Mouse (Mus musculus) ES-E14 (cell line): ENCODE results near the gene Hist1h4d. TPM values are rescaled to one million over a fixed set of nuclear protein-coding genes. Genes with fewer than 3 reads are reported as not detected.
"Not testable (repeated sequence)": the region's sequence is repeated elsewhere in the genome, so short reads cannot be mapped to it uniquely, and the experiment has no call there.

ENCODE experiments used
- DNase-seq: peaks from one replicate; pipeline ENCODE4 v3.0.0-alpha.2; 2013; ENCODE audit warnings: low read depth, low spot score
- H3K27ac ChIP-seq: 2 replicates; pipeline ENCODE4 v1.5.1; 2012; ENCODE audit warnings: low read depth, mild to moderate bottlenecking, low read length, moderate library complexity, mixed read lengths; ENCODE audit not compliant: poor library complexity, insufficient read depth, severe bottlenecking
- H3K36me3 ChIP-seq: 2 replicates; pipeline ENCODE4 v1.6.1; 2012; ENCODE audit warnings: mild to moderate bottlenecking, low read length, moderate library complexity, mixed read lengths; ENCODE audit not compliant: control insufficient read depth, poor library complexity, insufficient read depth, severe bottlenecking
- H3K4me1 ChIP-seq, 2 experiments: fragments of 150-350 bp in 1 of 2; sonication (generic) in 1 of 2; 2 replicates each; pipeline ENCODE4 v1.6.1; 2012; ENCODE audit warnings: low read length in 2 of 2, mild to moderate bottlenecking in 1 of 2, mixed read lengths in 1 of 2; ENCODE audit not compliant: control insufficient read depth in 2 of 2, insufficient read depth in 2 of 2, poor library complexity in 1 of 2
- H3K4me3 ChIP-seq, 2 experiments: fragments of 150-350 bp in 1 of 2; sonication (generic) in 1 of 2; 2 replicates each; pipeline ENCODE4 v1.5.1; 2012; ENCODE audit warnings: low read length in 2 of 2, low read depth in 1 of 2, mild to moderate bottlenecking in 1 of 2, mixed read lengths in 1 of 2; ENCODE audit not compliant: insufficient read depth in 1 of 2, poor library complexity in 1 of 2, severe bottlenecking in 1 of 2
- H3K9ac ChIP-seq: 2 replicates; pipeline ENCODE4 v1.6.1; 2012; ENCODE audit warnings: low read depth, mild to moderate bottlenecking, low read length, mixed read lengths; ENCODE audit not compliant: poor library complexity, insufficient read depth, severe bottlenecking
- H3K9me3 ChIP-seq: fragments of 150-350 bp; sonication (generic); 2 replicates; pipeline ENCODE4 v1.6.1; 2012; ENCODE audit warnings: low read depth, mild to moderate bottlenecking, low read length; ENCODE audit not compliant: control insufficient read depth, insufficient read depth
- CHD2 ChIP-seq: IDR thresholded peaks from 2 replicates; pipeline ENCODE4 v1.6.1; 2014; ENCODE audit warnings: mild to moderate bottlenecking, low read depth, low read length, inconsistent platforms
- HCFC1 ChIP-seq: IDR thresholded peaks from 2 replicates; pipeline ENCODE4 v1.6.1; 2012; ENCODE audit warnings: low read length, inconsistent platforms, borderline replicate concordance; ENCODE audit not compliant: insufficient read depth
- MAFK ChIP-seq: IDR thresholded peaks from 2 replicates; pipeline ENCODE4 v1.6.1; 2014; ENCODE audit warnings: mild to moderate bottlenecking, low read depth, low read length, inconsistent platforms; ENCODE audit not compliant: insufficient read depth
- ZC3H11A ChIP-seq: IDR thresholded peaks from 2 replicates; pipeline ENCODE4 v1.6.1; 2012; ENCODE audit warnings: low read depth, mild to moderate bottlenecking, inconsistent platforms, low read length, borderline replicate concordance
- ZNF384 ChIP-seq: IDR thresholded peaks from 2 replicates; pipeline ENCODE4 v1.6.1; 2012; ENCODE audit warnings: low read depth, low read length, inconsistent platforms
- in situ Hi-C, 2 experiments: fragments of 600-800 bp; cut with MboI; formaldehyde crosslinking; loops; one replicate each; pipeline ENCODE4 v1.15.1; 2025; ENCODE audit warnings: low sequenced_read_pairs in 2 of 2, inconsistent platforms in 1 of 2; ENCODE audit not compliant: unreplicated experiment in 2 of 2
- total RNA-seq: library from RNA; depleted of rRNA; stranded (reverse); fragments of 300-350 nt; gene quantifications from 2 replicates; pipeline ENCODE4 v1.2.3, GENCODE M21; 2012

Hist1h4d gene
- total RNA-seq, 1 experiment, result 869 TPM

- not testable (repeated sequence) for H3K4me1 ChIP-seq, H3K36me3 ChIP-seq, H3K9me3 ChIP-seq
- Histone ChIP-seq H3K9ac (peak within 1 kb of the TSS; percentile 92), H3K27ac (peak within 1 kb of the TSS; percentile 87), H3K4me3 (peak within 1 kb of the TSS; percentile 72 to 79)
- peak; percentile 92 for DNase-seq
- in situ Hi-C loops, result loop anchor here in 1 of 2 experiments (25.0 kb wide), 1 partner anchor 1498 kb away; the partner anchor contains the start of genes Hist1h2ag, Hist1h2ah, Hist1h2bj and Hist1h2bk
- TF ChIP-seq HCFC1 (0 out of 2 replicates have a peak, but pooled peaks have one; percentile 37), CHD2 (peak; percentile 86)
These were observed 46.0 kb upstream of the Hist1h4d start, which contains the start of gene Hist1h3g for GRCm38 (mm10) chr13:23535137-23536075. Hist1h3g (plus strand) TSS chr13:23535422.

GRCm38 (mm10) chr13:23536076-23536822, 45.1 kb upstream of the Hist1h4d start:
- H3K4me3 ChIP-seq, result peak overlapping the region; percentile 64 to 79
- peaks cover 0 to 2% of the 10 kb centered on the region in 2 experiments; a peak in 1 of 4 replicates for H3K4me1 ChIP-seq
- DNase-seq, result no peak
- no peak for TF ChIP-seq CHD2
- TF ChIP-seq ZNF384, result no peak
- no peak for TF ChIP-seq MAFK
- TF ChIP-seq ZC3H11A, result no peak
- no peak for TF ChIP-seq HCFC1
- peak overlapping the region; percentile 60; the same call in 1 of the 2 replicates for H3K9ac ChIP-seq
- H3K27ac ChIP-seq, result peak overlapping the region; percentile 87; the same call in 1 of the 2 replicates
- H3K36me3 ChIP-seq, result no peaks in the 10 kb centered on the region
- H3K9me3 ChIP-seq, result no peaks in the 10 kb centered on the region
- in situ Hi-C loops, result loop anchor here in 1 of 2 experiments (25.0 kb wide), 1 partner anchor 1499 kb away; the partner anchor contains the start of genes Hist1h2ag, Hist1h2ah, Hist1h2bj and Hist1h2bk

GRCm38 (mm10) chr13:23537006-23537710, 44.2 kb upstream of the Hist1h4d start:
- no peaks in the 10 kb centered on the region for H3K4me1 ChIP-seq
- no peak overlapping the region; the same call in 1 of the 2 replicates for H3K9ac ChIP-seq
- in situ Hi-C loops, result loop anchor here in 1 of 2 experiments (25.0 kb wide), 1 partner anchor 1500 kb away; the partner anchor contains the start of genes Hist1h2ag, Hist1h2ah, Hist1h2bj and Hist1h2bk
- H3K27ac ChIP-seq, result no peak overlapping the region; the same call in 1 of the 2 replicates
- no peaks in the 10 kb centered on the region for H3K9me3 ChIP-seq
- peak overlapping the region; percentile 19 to 64; a peak in 2 of 4 replicates for H3K4me3 ChIP-seq
- TF ChIP-seq ZNF384, result no peak
- no peak for TF ChIP-seq CHD2
- TF ChIP-seq HCFC1, result no peak
- TF ChIP-seq ZC3H11A, result no peak
- TF ChIP-seq MAFK, result no peak
- H3K36me3 ChIP-seq, result no peaks in the 10 kb centered on the region
- DNase-seq, result no peak

- in situ Hi-C loops, result loop anchor here in 1 of 2 experiments (25.0 kb wide), 1 partner anchor 1501 kb away; the partner anchor contains the start of genes Hist1h2ag, Hist1h2ah, Hist1h2bj and Hist1h2bk
- Histone ChIP-seq H3K4me1 (no peaks in the 10 kb centered on the region), H3K9ac (peak overlapping the region; percentile 51; the same call in 1 of the 2 replicates), H3K36me3 (no peaks in the 10 kb centered on the region), H3K27ac (no peak overlapping the region), H3K4me3 (peak overlapping the region in 1 of 2 experiments; percentile 28; a peak in 1 of 4 replicates), H3K9me3 (no peaks in the 10 kb centered on the region)
- DNase-seq, result no peak
- no peak for TF ChIP-seq ZNF384
- TF ChIP-seq HCFC1, result no peak
- TF ChIP-seq CHD2, result no peak
- TF ChIP-seq ZC3H11A, result no peak
- no peak for TF ChIP-seq MAFK
These were observed 43.1 kb upstream of the Hist1h4d start for GRCm38 (mm10) chr13:23538249-23538648.

GRCm38 (mm10) chr13:23539821-23540220, 41.6 kb upstream of the Hist1h4d start:
- H3K4me3 ChIP-seq, H3K4me1 ChIP-seq, H3K27ac ChIP-seq, DNase-seq, H3K9me3 ChIP-seq, H3K36me3 ChIP-seq, H3K9ac ChIP-seq: not testable (repeated sequence)
- in situ Hi-C loops, result loop anchor here in 1 of 2 experiments (25.0 kb wide), 1 partner anchor 1503 kb away; the partner anchor contains the start of genes Hist1h2ag, Hist1h2ah, Hist1h2bj and Hist1h2bk
